Mouse (Mus musculus): ENCODE data around the gene Ptpro. TPM values are rescaled to one million over a fixed set of nuclear protein-coding genes. Genes with fewer than 3 reads are reported as not detected.

Ptpro gene
- total RNA-seq, 1 experiment: 0.31 TPM

GRCm38 (mm10) chr6:137282050-137282449, 29.9 kb downstream of the Ptpro start:
- H3K4me1 ChIP-seq (ENCODE audit: control insufficient read depth in 2 of 2, insufficient read depth in 2 of 2, low read length in 2 of 2, poor library complexity in 1 of 2): no peaks in the 10 kb centered on the region
- in situ Hi-C loops (cut with MboI; ENCODE audit: low sequenced_read_pairs in 2 of 2, unreplicated experiment in 2 of 2): no loop called here
- TF ChIP-seq ZC3H11A (IDR thresholded peaks at IDR 0.05; ENCODE audit: borderline replicate concordance, low read depth, low read length) (no peak), CHD2 (IDR thresholded peaks at IDR 0.05; ENCODE audit: low read depth, low read length) (no peak), ZNF384 (IDR thresholded peaks at IDR 0.05; ENCODE audit: low read depth, low read length) (no peak), HCFC1 (IDR thresholded peaks at IDR 0.05; ENCODE audit: borderline replicate concordance, insufficient read depth, low read length) (no peak), MAFK (IDR thresholded peaks at IDR 0.05; ENCODE audit: insufficient read depth, low read depth, low read length) (no peak)

GRCm38 (mm10) chr6:137286376-137286775, 34.3 kb downstream of the Ptpro start:
- H3K4me3 ChIP-seq (ENCODE audit: insufficient read depth in 1 of 2, low read depth in 1 of 2, low read length in 2 of 2, poor library complexity in 1 of 2, severe bottlenecking in 1 of 2): no peak overlapping the region
- no peaks in the 10 kb centered on the region for H3K4me1 ChIP-seq (ENCODE audit: control insufficient read depth in 2 of 2, insufficient read depth in 2 of 2, low read length in 2 of 2, poor library complexity in 1 of 2)
- no peak overlapping the region for H3K27ac ChIP-seq (ENCODE audit: insufficient read depth, low read depth, low read length, poor library complexity, severe bottlenecking)
- H3K9me3 ChIP-seq (ENCODE audit: control insufficient read depth, insufficient read depth, low read depth, low read length): no peaks in the 10 kb centered on the region
- no peak for DNase-seq (ENCODE audit: low read depth, low spot score)
- TF ChIP-seq CHD2 (IDR thresholded peaks at IDR 0.05; ENCODE audit: low read depth, low read length): no peak
- TF ChIP-seq HCFC1 (IDR thresholded peaks at IDR 0.05; ENCODE audit: borderline replicate concordance, insufficient read depth, low read length): no peak
- no peak for TF ChIP-seq ZC3H11A (IDR thresholded peaks at IDR 0.05; ENCODE audit: borderline replicate concordance, low read depth, low read length)
- no peak for TF ChIP-seq ZNF384 (IDR thresholded peaks at IDR 0.05; ENCODE audit: low read depth, low read length)
- no peak for TF ChIP-seq MAFK (IDR thresholded peaks at IDR 0.05; ENCODE audit: insufficient read depth, low read depth, low read length)
- no peaks in the 10 kb centered on the region for H3K36me3 ChIP-seq (ENCODE audit: control insufficient read depth, insufficient read depth, low read length, poor library complexity, severe bottlenecking)
- H3K9ac ChIP-seq (ENCODE audit: insufficient read depth, low read depth, low read length, poor library complexity, severe bottlenecking): no peak overlapping the region
- in situ Hi-C loops (cut with MboI; ENCODE audit: low sequenced_read_pairs in 2 of 2, unreplicated experiment in 2 of 2): no loop called here

More at GRCm38 (mm10) chr6:137282050-137282449, 29.9 kb downstream of the Ptpro start:
- Histone ChIP-seq H3K9me3 (ENCODE audit: control insufficient read depth, insufficient read depth, low read depth, low read length) (no peaks in the 10 kb centered on the region), H3K27ac (ENCODE audit: insufficient read depth, low read depth, low read length, poor library complexity, severe bottlenecking) (no peak overlapping the region), H3K9ac (ENCODE audit: insufficient read depth, low read depth, low read length, poor library complexity, severe bottlenecking) (no peak overlapping the region), H3K4me3 (ENCODE audit: insufficient read depth in 1 of 2, low read depth in 1 of 2, low read length in 2 of 2, poor library complexity in 1 of 2, severe bottlenecking in 1 of 2) (no peak overlapping the region), H3K36me3 (ENCODE audit: control insufficient read depth, insufficient read depth, low read length, poor library complexity, severe bottlenecking) (no peaks in the 10 kb centered on the region)
- DNase-seq (ENCODE audit: low read depth, low spot score): no peak

DNA sequence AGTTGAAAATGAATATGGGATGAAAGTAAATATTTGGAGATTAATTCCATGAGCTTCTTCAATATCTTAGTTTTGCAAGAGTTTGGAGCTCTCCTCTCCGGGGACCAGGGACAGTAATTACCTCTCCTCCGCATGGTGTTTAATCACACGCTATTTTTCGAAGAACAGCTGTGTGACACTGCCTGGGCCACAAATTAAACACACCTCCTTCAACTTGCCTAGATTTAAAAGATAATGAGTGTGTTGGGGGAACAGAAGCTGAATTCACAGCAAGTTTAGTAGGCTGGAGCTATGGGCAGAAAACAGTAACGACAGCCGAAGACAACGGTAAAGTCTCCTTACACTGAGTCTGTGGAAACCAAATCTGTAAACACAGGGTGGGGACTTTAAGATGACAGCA, 35.7 kb downstream of the Ptpro start:
- Histone ChIP-seq H3K4me3 (ENCODE audit: insufficient read depth in 1 of 2, low read depth in 1 of 2, low read length in 2 of 2, poor library complexity in 1 of 2, severe bottlenecking in 1 of 2) (no peak overlapping the region), H3K36me3 (ENCODE audit: control insufficient read depth, insufficient read depth, low read length, poor library complexity, severe bottlenecking) (no peaks in the 10 kb centered on the region), H3K4me1 (ENCODE audit: control insufficient read depth in 2 of 2, insufficient read depth in 2 of 2, low read length in 2 of 2, poor library complexity in 1 of 2) (no peaks in the 10 kb centered on the region), H3K9me3 (ENCODE audit: control insufficient read depth, insufficient read depth, low read depth, low read length) (no peaks in the 10 kb centered on the region), H3K27ac (ENCODE audit: insufficient read depth, low read depth, low read length, poor library complexity, severe bottlenecking) (no peak overlapping the region), H3K9ac (ENCODE audit: insufficient read depth, low read depth, low read length, poor library complexity, severe bottlenecking) (no peak overlapping the region)
- in situ Hi-C loops (cut with MboI; ENCODE audit: low sequenced_read_pairs in 2 of 2, unreplicated experiment in 2 of 2): no loop called here
- TF ChIP-seq MAFK (IDR thresholded peaks at IDR 0.05; ENCODE audit: insufficient read depth, low read depth, low read length) (no peak), CHD2 (IDR thresholded peaks at IDR 0.05; ENCODE audit: low read depth, low read length) (no peak), ZC3H11A (IDR thresholded peaks at IDR 0.05; ENCODE audit: borderline replicate concordance, low read depth, low read length) (no peak), HCFC1 (IDR thresholded peaks at IDR 0.05; ENCODE audit: borderline replicate concordance, insufficient read depth, low read length) (no peak), ZNF384 (IDR thresholded peaks at IDR 0.05; ENCODE audit: low read depth, low read length) (no peak)
- no peak for DNase-seq (ENCODE audit: low read depth, low spot score)

- H3K9me3 ChIP-seq (ENCODE audit: control insufficient read depth, insufficient read depth, low read depth, low read length): no peaks in the 10 kb centered on the region
- H3K27ac ChIP-seq (ENCODE audit: insufficient read depth, low read depth, low read length, poor library complexity, severe bottlenecking): no peak overlapping the region
- no peak for DNase-seq (ENCODE audit: low read depth, low spot score)
- H3K4me3 ChIP-seq (ENCODE audit: insufficient read depth in 1 of 2, low read depth in 1 of 2, low read length in 2 of 2, poor library complexity in 1 of 2, severe bottlenecking in 1 of 2): no peak overlapping the region
- in situ Hi-C loops (cut with MboI; ENCODE audit: low sequenced_read_pairs in 2 of 2, unreplicated experiment in 2 of 2): no loop called here
- TF ChIP-seq ZNF384 (IDR thresholded peaks at IDR 0.05; ENCODE audit: low read depth, low read length): no peak
- TF ChIP-seq CHD2 (IDR thresholded peaks at IDR 0.05; ENCODE audit: low read depth, low read length): no peak
- no peak for TF ChIP-seq MAFK (IDR thresholded peaks at IDR 0.05; ENCODE audit: insufficient read depth, low read depth, low read length)
- TF ChIP-seq HCFC1 (IDR thresholded peaks at IDR 0.05; ENCODE audit: borderline replicate concordance, insufficient read depth, low read length): no peak
- TF ChIP-seq ZC3H11A (IDR thresholded peaks at IDR 0.05; ENCODE audit: borderline replicate concordance, low read depth, low read length): no peak
- H3K36me3 ChIP-seq (ENCODE audit: control insufficient read depth, insufficient read depth, low read length, poor library complexity, severe bottlenecking): no peaks in the 10 kb centered on the region
- no peak overlapping the region for H3K9ac ChIP-seq (ENCODE audit: insufficient read depth, low read depth, low read length, poor library complexity, severe bottlenecking)
- H3K4me1 ChIP-seq (ENCODE audit: control insufficient read depth in 2 of 2, insufficient read depth in 2 of 2, low read length in 2 of 2, poor library complexity in 1 of 2): no peaks in the 10 kb centered on the region
These were observed 36.1 kb downstream of the Ptpro start for GRCm38 (mm10) chr6:137288264-137288663.

DNA sequence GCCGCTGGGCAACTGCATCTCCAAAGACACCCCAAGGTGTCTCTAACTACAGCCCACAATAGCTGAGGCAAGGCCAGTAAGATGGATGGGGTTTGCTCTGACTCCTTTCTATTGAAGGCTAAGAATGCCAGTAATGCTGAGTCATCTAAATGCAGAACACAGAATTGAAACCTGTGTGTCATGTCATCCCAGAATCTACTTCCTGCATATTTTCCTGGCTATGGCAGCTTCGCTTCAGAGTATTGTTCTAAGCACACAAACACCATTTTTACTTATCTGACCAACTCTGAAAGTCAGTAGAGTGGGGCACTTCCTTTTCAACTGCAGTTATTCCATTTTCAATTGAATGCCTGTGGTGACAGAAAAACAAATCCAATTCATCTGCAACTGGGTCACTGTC, 40.3 kb downstream of the Ptpro start:
- Histone ChIP-seq H3K9me3 (ENCODE audit: control insufficient read depth, insufficient read depth, low read depth, low read length) (no peaks in the 10 kb centered on the region), H3K4me1 (ENCODE audit: control insufficient read depth in 2 of 2, insufficient read depth in 2 of 2, low read length in 2 of 2, poor library complexity in 1 of 2) (no peaks in the 10 kb centered on the region), H3K36me3 (ENCODE audit: control insufficient read depth, insufficient read depth, low read length, poor library complexity, severe bottlenecking) (no peaks in the 10 kb centered on the region), H3K4me3 (ENCODE audit: insufficient read depth in 1 of 2, low read depth in 1 of 2, low read length in 2 of 2, poor library complexity in 1 of 2, severe bottlenecking in 1 of 2) (no peak overlapping the region), H3K9ac (ENCODE audit: insufficient read depth, low read depth, low read length, poor library complexity, severe bottlenecking) (no peak overlapping the region), H3K27ac (ENCODE audit: insufficient read depth, low read depth, low read length, poor library complexity, severe bottlenecking) (no peak overlapping the region)
- DNase-seq (ENCODE audit: low read depth, low spot score): no peak
- TF ChIP-seq HCFC1 (IDR thresholded peaks at IDR 0.05; ENCODE audit: borderline replicate concordance, insufficient read depth, low read length) (no peak), ZC3H11A (IDR thresholded peaks at IDR 0.05; ENCODE audit: borderline replicate concordance, low read depth, low read length) (no peak), CHD2 (IDR thresholded peaks at IDR 0.05; ENCODE audit: low read depth, low read length) (no peak), MAFK (IDR thresholded peaks at IDR 0.05; ENCODE audit: insufficient read depth, low read depth, low read length) (peak; percentile 83), ZNF384 (IDR thresholded peaks at IDR 0.05; ENCODE audit: low read depth, low read length) (no peak)
- in situ Hi-C loops (cut with MboI; ENCODE audit: low sequenced_read_pairs in 2 of 2, unreplicated experiment in 2 of 2): no loop called here

Measured in ES-E14 (cell line).